Mouse (Mus musculus): ENCODE data around the gene Rbm4. TPM values are rescaled to one million over a fixed set of nuclear protein-coding genes. Genes with fewer than 3 reads are reported as not detected.

Rbm4 gene
- polyA plus RNA-seq, 1 experiment: 43.8 TPM

DNA sequence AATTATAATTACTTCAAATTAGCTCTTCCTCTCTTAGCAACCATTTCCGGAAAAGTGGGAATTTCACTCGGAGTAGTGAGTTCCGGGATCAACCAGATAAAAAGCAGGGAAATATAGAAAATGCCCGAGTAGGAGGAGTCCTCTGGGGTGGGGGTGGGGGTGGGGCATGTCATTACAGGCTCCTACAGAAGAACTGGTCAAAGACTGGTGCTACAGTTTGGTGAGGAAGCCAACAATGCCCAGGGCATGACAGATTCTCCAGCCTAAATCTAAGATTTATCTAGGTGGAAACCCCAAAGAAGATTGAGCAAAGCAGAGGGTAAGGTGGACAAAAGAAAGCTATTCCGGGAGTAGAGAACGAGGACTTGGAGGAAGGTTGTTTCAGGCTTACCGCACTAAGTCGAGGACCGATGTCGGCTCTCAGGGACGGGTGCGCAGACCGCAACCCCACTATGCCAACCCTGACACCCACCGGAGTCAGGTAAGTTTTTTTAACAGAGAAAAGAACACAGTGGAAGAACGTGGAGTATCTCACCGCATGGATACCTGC, 345 bp downstream of the Rbm4 start:
- peaks cover 60% of the 10 kb centered on the region for H3K36me3 ChIP-seq (ENCODE audit: control insufficient read depth, insufficient read depth)
- TF ChIP-seq CTCF (IDR thresholded peaks at IDR 0.05; ENCODE audit: control insufficient read depth, insufficient read depth, insufficient read length) (no peak), CEBPB (IDR thresholded peaks at IDR 0.05; ENCODE audit: low read depth) (no peak), USF1 (IDR thresholded peaks at IDR 0.05; ENCODE audit: low read depth) (no peak), MYOD1 (IDR thresholded peaks at IDR 0.05; ENCODE audit: control insufficient read depth, insufficient read length, low read depth) (no peak), MAX (IDR thresholded peaks at IDR 0.05) (no peak), MYOG (IDR thresholded peaks at IDR 0.05; ENCODE audit: control insufficient read depth, extremely low read depth, insufficient read length) (no peak), FOSL1 (IDR thresholded peaks at IDR 0.05; ENCODE audit: insufficient read depth, low read length, poor library complexity, severe bottlenecking) (no peak)

DNA sequence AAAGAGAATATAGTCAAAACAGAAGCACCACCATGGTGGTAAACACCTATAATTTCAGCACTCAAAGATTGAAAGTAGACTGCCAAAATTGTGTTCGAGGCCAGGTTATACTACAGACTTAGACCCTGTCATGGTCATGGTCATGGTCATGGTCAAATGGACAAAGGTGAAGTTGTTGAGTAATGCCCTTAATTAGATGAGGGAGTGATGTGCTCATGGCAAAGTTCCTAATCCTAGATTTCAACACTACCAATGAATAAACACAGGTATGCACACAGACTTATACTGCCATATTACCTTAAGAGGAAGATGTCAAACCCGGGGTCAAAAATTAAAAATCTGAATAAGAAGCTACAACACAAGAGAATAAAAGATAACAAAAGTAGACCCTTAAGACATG, 7.4 kb downstream of the Rbm4 start:
- Histone ChIP-seq H3ac (ENCODE audit: control insufficient read depth, insufficient read length, low read depth) (no peak overlapping the region), H3K27me3 (ENCODE audit: control insufficient read depth, insufficient read depth, insufficient read length) (no peaks in the 10 kb centered on the region), H3K4me3 (ENCODE audit: insufficient read depth, poor library complexity, severe bottlenecking) (no peak overlapping the region), H3K79me2 (ENCODE audit: control insufficient read depth, insufficient read depth) (peaks cover 100% of the 10 kb centered on the region), H3K36me3 (ENCODE audit: control insufficient read depth, insufficient read depth) (peaks cover 97% of the 10 kb centered on the region), H3K79me3 (ENCODE audit: low read depth) (peaks cover 95% of the 10 kb centered on the region)
- TF ChIP-seq CEBPB (IDR thresholded peaks at IDR 0.05; ENCODE audit: low read depth) (no peak), MYOD1 (IDR thresholded peaks at IDR 0.05; ENCODE audit: control insufficient read depth, insufficient read length, low read depth) (no peak), MAX (IDR thresholded peaks at IDR 0.05) (no peak), MYOG (IDR thresholded peaks at IDR 0.05; ENCODE audit: control insufficient read depth, extremely low read depth, insufficient read length) (no peak), USF1 (IDR thresholded peaks at IDR 0.05; ENCODE audit: low read depth) (no peak), CTCF (IDR thresholded peaks at IDR 0.05; ENCODE audit: control insufficient read depth, insufficient read depth, insufficient read length) (no peak), FOSL1 (IDR thresholded peaks at IDR 0.05; ENCODE audit: insufficient read depth, low read length, poor library complexity, severe bottlenecking) (no peak)

More for the DNA sequence above, 345 bp downstream of the Rbm4 start:
- no peaks in the 10 kb centered on the region for H3K27me3 ChIP-seq (ENCODE audit: control insufficient read depth, insufficient read depth, insufficient read length)
- peaks cover 79% of the 10 kb centered on the region for H3K79me3 ChIP-seq (ENCODE audit: low read depth)
- H3K79me2 ChIP-seq (ENCODE audit: control insufficient read depth, insufficient read depth): peaks cover 96% of the 10 kb centered on the region
- peak overlapping the region; percentile 75 for H3K4me3 ChIP-seq (ENCODE audit: insufficient read depth, poor library complexity, severe bottlenecking)
- peak overlapping the region; percentile 66 for H3ac ChIP-seq (ENCODE audit: control insufficient read depth, insufficient read length, low read depth)

DNA sequence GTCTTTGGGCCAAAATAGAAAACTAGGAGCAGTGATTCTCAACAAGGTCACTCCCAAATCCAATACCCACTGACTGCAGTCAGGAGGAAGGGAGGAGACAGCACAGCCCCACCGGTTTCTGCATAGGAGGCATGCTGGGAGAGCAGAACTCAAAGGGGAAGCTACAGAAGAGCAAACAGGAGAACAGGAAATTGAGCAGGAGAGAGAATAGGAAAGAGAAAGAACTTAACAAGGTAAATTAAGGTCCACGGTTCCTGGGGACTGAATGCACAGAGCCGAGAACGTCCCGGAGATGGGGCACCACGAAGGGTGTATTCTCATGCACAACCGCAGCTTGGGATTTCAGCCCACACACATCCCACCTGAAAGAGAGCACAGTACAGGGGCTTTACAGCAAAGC, 8.5 kb downstream of the Rbm4 start:
- no peak overlapping the region for H3K4me3 ChIP-seq (ENCODE audit: insufficient read depth, poor library complexity, severe bottlenecking)
- TF ChIP-seq FOSL1 (IDR thresholded peaks at IDR 0.05; ENCODE audit: insufficient read depth, low read length, poor library complexity, severe bottlenecking): no peak
- no peak for TF ChIP-seq MYOD1 (IDR thresholded peaks at IDR 0.05; ENCODE audit: control insufficient read depth, insufficient read length, low read depth)
- no peak for TF ChIP-seq CTCF (IDR thresholded peaks at IDR 0.05; ENCODE audit: control insufficient read depth, insufficient read depth, insufficient read length)
- TF ChIP-seq USF1 (IDR thresholded peaks at IDR 0.05; ENCODE audit: low read depth): no peak
- peaks cover 92% of the 10 kb centered on the region for H3K79me3 ChIP-seq (ENCODE audit: low read depth)
- peaks cover 100% of the 10 kb centered on the region for H3K79me2 ChIP-seq (ENCODE audit: control insufficient read depth, insufficient read depth)
- H3ac ChIP-seq (ENCODE audit: control insufficient read depth, insufficient read length, low read depth): no peak overlapping the region
- H3K36me3 ChIP-seq (ENCODE audit: control insufficient read depth, insufficient read depth): peaks cover 95% of the 10 kb centered on the region
- no peaks in the 10 kb centered on the region for H3K27me3 ChIP-seq (ENCODE audit: control insufficient read depth, insufficient read depth, insufficient read length)

DNA sequence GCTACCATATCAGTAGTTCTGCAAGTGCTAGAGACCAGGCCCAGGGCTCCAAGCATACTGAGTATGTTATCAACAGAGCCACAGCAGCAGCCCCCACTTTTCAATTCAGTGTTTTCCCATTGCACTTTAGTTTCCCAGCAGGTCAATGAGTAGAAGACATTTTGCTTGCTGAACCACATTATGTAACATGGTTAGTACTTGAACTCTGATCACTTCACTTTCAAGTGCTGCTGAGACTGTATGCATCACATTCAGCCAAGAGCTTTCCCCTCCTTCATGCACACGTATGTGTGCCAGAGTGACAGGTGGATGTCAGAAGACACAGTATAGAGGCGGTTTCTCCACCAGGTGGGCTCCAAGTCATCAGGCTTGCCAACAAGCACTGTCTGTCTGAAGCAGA, 10.8 kb downstream of the Rbm4 start:
- H3K4me3 ChIP-seq (ENCODE audit: insufficient read depth, poor library complexity, severe bottlenecking): no peak overlapping the region
- TF ChIP-seq MYOD1 (IDR thresholded peaks at IDR 0.05; ENCODE audit: control insufficient read depth, insufficient read length, low read depth) (no peak), MAX (IDR thresholded peaks at IDR 0.05) (no peak), FOSL1 (IDR thresholded peaks at IDR 0.05; ENCODE audit: insufficient read depth, low read length, poor library complexity, severe bottlenecking) (no peak), CEBPB (IDR thresholded peaks at IDR 0.05; ENCODE audit: low read depth) (no peak), MYOG (IDR thresholded peaks at IDR 0.05; ENCODE audit: control insufficient read depth, extremely low read depth, insufficient read length) (no peak), CTCF (IDR thresholded peaks at IDR 0.05; ENCODE audit: control insufficient read depth, insufficient read depth, insufficient read length) (no peak), USF1 (IDR thresholded peaks at IDR 0.05; ENCODE audit: low read depth) (no peak)
- H3K27me3 ChIP-seq (ENCODE audit: control insufficient read depth, insufficient read depth, insufficient read length): no peaks in the 10 kb centered on the region
- H3K79me2 ChIP-seq (ENCODE audit: control insufficient read depth, insufficient read depth): peaks cover 100% of the 10 kb centered on the region
- H3K36me3 ChIP-seq (ENCODE audit: control insufficient read depth, insufficient read depth): peaks cover 89% of the 10 kb centered on the region
- H3ac ChIP-seq (ENCODE audit: control insufficient read depth, insufficient read length, low read depth): no peak overlapping the region
- peaks cover 83% of the 10 kb centered on the region for H3K79me3 ChIP-seq (ENCODE audit: low read depth)

DNA sequence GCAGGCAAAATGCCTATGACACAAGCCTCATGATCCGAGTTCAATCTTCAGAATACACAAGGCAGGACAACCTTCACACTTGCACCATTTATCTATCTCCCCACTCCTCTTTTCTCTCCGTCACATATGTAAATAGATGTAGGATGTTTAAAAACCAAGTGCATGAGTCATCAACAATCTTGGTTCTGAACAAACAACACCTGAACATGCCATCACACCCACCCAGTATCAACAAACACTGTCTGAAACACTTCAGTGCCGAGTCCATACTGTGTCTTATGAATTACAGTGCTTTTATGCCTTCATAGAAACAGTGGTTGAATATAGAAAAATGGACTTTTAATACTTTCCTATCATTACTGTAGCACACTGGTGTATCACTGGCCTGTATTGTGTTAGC, 20.9 kb downstream of the Rbm4 start:
- no peak for TF ChIP-seq FOSL1 (IDR thresholded peaks at IDR 0.05; ENCODE audit: insufficient read depth, low read length, poor library complexity, severe bottlenecking)
- H3K79me2 ChIP-seq (ENCODE audit: control insufficient read depth, insufficient read depth): peaks cover 97% of the 10 kb centered on the region
- H3K36me3 ChIP-seq (ENCODE audit: control insufficient read depth, insufficient read depth): peaks cover 93% of the 10 kb centered on the region
- H3ac ChIP-seq (ENCODE audit: control insufficient read depth, insufficient read length, low read depth): no peak overlapping the region
- H3K4me3 ChIP-seq (ENCODE audit: insufficient read depth, poor library complexity, severe bottlenecking): no peak overlapping the region
- H3K79me3 ChIP-seq (ENCODE audit: low read depth): peaks cover 39% of the 10 kb centered on the region
- no peaks in the 10 kb centered on the region for H3K27me3 ChIP-seq (ENCODE audit: control insufficient read depth, insufficient read depth, insufficient read length)

DNA sequence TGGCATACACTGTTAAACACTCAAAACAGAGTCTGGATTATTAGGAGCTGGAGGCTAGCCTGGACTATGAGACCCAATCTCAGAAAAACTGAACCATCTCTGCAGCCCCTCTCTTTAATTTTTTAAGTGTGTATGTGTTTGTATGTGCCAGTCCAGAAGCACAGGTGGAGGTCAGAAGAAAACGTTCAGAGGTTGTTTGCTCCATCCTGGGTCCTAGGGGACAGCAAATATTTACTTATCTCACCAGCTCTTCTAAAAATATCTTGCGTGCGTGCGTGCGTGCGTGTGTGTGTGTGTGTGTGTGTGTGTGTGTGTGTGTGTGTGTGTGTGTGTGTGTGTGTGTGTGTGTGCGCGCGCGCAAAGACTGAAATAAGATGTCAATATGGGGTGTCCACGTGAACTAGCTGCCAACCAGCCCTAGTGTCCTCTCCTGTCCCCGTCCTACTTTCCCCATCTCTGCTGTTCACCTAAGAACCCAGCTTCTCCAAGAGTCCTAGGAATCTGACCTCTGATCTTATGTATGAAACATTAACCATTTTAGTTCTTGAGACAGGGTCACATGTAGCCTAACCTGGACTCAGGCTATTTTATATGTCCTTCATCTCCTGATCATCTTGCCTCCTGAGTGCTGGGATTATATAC, 26.1 kb downstream of the Rbm4 start:
- Histone ChIP-seq H3K4me3 (ENCODE audit: insufficient read depth, poor library complexity, severe bottlenecking) (no peak overlapping the region), H3K27me3 (ENCODE audit: control insufficient read depth, insufficient read depth, insufficient read length) (no peaks in the 10 kb centered on the region), H3K79me3 (ENCODE audit: low read depth) (peaks cover 38% of the 10 kb centered on the region), H3ac (ENCODE audit: control insufficient read depth, insufficient read length, low read depth) (no peak overlapping the region), H3K36me3 (ENCODE audit: control insufficient read depth, insufficient read depth) (peaks cover 90% of the 10 kb centered on the region), H3K79me2 (ENCODE audit: control insufficient read depth, insufficient read depth) (peaks cover 95% of the 10 kb centered on the region)
- TF ChIP-seq CEBPB (IDR thresholded peaks at IDR 0.05; ENCODE audit: low read depth) (no peak), MAX (IDR thresholded peaks at IDR 0.05) (no peak), CTCF (IDR thresholded peaks at IDR 0.05; ENCODE audit: control insufficient read depth, insufficient read depth, insufficient read length) (no peak), MYOD1 (IDR thresholded peaks at IDR 0.05; ENCODE audit: control insufficient read depth, insufficient read length, low read depth) (no peak), USF1 (IDR thresholded peaks at IDR 0.05; ENCODE audit: low read depth) (no peak), MYOG (IDR thresholded peaks at IDR 0.05; ENCODE audit: control insufficient read depth, extremely low read depth, insufficient read length) (no peak), FOSL1 (IDR thresholded peaks at IDR 0.05; ENCODE audit: insufficient read depth, low read length, poor library complexity, severe bottlenecking) (no peak)

Measured in C2C12 (cell line).